Mouse (Mus musculus) stomach, embryonic 16.5 days (tissue): Measurements from ENCODE around the gene Ldah. TPM values are rescaled to one million over a fixed set of nuclear protein-coding genes. Genes with fewer than 3 reads are reported as not detected.

Source experiments
- ATAC-seq: fragments of 200-750 bp; cut with Nextera tagmentation; 2 replicates; pipeline ENCODE4 v1.8.0; 2017; ENCODE audit warnings: moderate number of reproducible peaks, moderate TSS enrichment; ENCODE audit not compliant: insufficient read depth, low FRiP score
- H3K27ac ChIP-seq: fragments of 300-500 bp; sonication (generic); 2 replicates; pipeline ENCODE4 v1.5.1; 2014; ENCODE audit warnings: low read length
- H3K27me3 ChIP-seq: fragments of 300-500 bp; sonication (generic); 2 replicates; pipeline ENCODE4 v1.6.1; 2014; ENCODE audit warnings: low read length, control low read depth, mixed read lengths; ENCODE audit not compliant: control insufficient read depth, insufficient read depth
- H3K36me3 ChIP-seq: fragments of 300-500 bp; sonication (generic); 2 replicates; pipeline ENCODE4 v1.6.1; 2014; ENCODE audit warnings: low read length; ENCODE audit not compliant: control insufficient read depth, insufficient read depth
- H3K4me1 ChIP-seq: fragments of 300-500 bp; sonication (generic); 2 replicates; pipeline ENCODE4 v1.6.1; 2014; ENCODE audit warnings: low read length, control low read depth, mixed read lengths; ENCODE audit not compliant: control insufficient read depth, insufficient read depth
- H3K4me2 ChIP-seq: fragments of 300-500 bp; sonication (generic); 2 replicates; pipeline ENCODE4 v1.6.1; 2014; ENCODE audit warnings: low read depth, low read length, mixed read lengths
- H3K4me3 ChIP-seq: fragments of 300-500 bp; sonication (generic); replicated peaks from 2 replicates; pipeline ENCODE4 v1.5.1; 2014; ENCODE audit warnings: mild to moderate bottlenecking, low read length
- H3K9ac ChIP-seq: fragments of 300-500 bp; sonication (generic); 2 replicates; pipeline ENCODE4 v1.6.1; 2014; ENCODE audit warnings: low read length
- H3K9me3 ChIP-seq: fragments of 300-500 bp; sonication (generic); replicated peaks from 2 replicates; pipeline ENCODE4 v1.6.1; 2016; ENCODE audit warnings: low read length, control low read depth; ENCODE audit not compliant: control insufficient read depth
- WGBS: fragments of 180-500 bp; shearing (Covaris S2); extraction: QIAGEN DNeasy Blood & Tissue Kit; methylation state at CpG from one replicate; pipeline ENCODE4 v1.1.7; 2014; 5-methylcytosine and 5-hydroxymethylcytosine counted together
- polyA plus RNA-seq: library from polyadenylated mRNA; unstranded; fragments of >200 nt; fragmentation: Nextera tagmentation; extraction: Ambion mirVana; gene quantifications from 2 replicates; pipeline ENCODE4 v1.2.1, GENCODE M21; 2015

The Ldah gene
- polyA plus RNA-seq, 1 experiment from 2014 or later, result 56.6 TPM

GRCm38 (mm10) chr12:8331489-8332173 lies 123.7 kb downstream of the Ldah start:
- H3K9me3 ChIP-seq, result no peaks in the 10 kb centered on the region
- peak; percentile 59 for ATAC-seq
- 0 out of 2 replicates have a peak overlapping the region, but pooled peaks have one; percentile 20 for H3K4me2 ChIP-seq
- H3K9ac ChIP-seq, result no peak overlapping the region
- peaks cover 28% of the 10 kb centered on the region for H3K4me1 ChIP-seq
- no peaks in the 10 kb centered on the region for H3K27me3 ChIP-seq
- H3K27ac ChIP-seq, result peak overlapping the region; percentile 58
- no peak overlapping the region for H3K4me3 ChIP-seq
- peaks cover 6% of the 10 kb centered on the region; the same call in 1 of the 2 replicates for H3K36me3 ChIP-seq
- 37% methylated on average over 14 of the region's 14 CpGs for WGBS

GRCm38 (mm10) chr12:8332174-8332542 lies 124.3 kb downstream of the Ldah start:
- WGBS, result 57% methylated on average over 5 of the region's 5 CpGs
- Histone ChIP-seq H3K9me3 (no peaks in the 10 kb centered on the region), H3K27me3 (no peaks in the 10 kb centered on the region), H3K4me3 (no peak overlapping the region), H3K9ac (peak overlapping the region; percentile 32; the same call in 1 of the 2 replicates), H3K27ac (no peak overlapping the region), H3K4me1 (peaks cover 29% of the 10 kb centered on the region), H3K4me2 (no peak overlapping the region), H3K36me3 (peaks cover 8% of the 10 kb centered on the region; the same call in 1 of the 2 replicates)
- ATAC-seq, result no peak

- Histone ChIP-seq H3K27me3 (no peaks in the 10 kb centered on the region), H3K36me3 (peaks cover 9% of the 10 kb centered on the region; the same call in 1 of the 2 replicates)
- WGBS, result 76% methylated on average over 8 of the region's 8 CpGs
These were observed 125.7 kb downstream of the Ldah start for GRCm38 (mm10) chr12:8333617-8334016.

GRCm38 (mm10) chr12:8334261-8334660 lies 126.4 kb downstream of the Ldah start:
- Histone ChIP-seq H3K4me1 (peaks cover 39% of the 10 kb centered on the region), H3K27me3 (no peaks in the 10 kb centered on the region), H3K27ac (no peak overlapping the region), H3K9me3 (no peaks in the 10 kb centered on the region), H3K9ac (no peak overlapping the region), H3K36me3 (peaks cover 7% of the 10 kb centered on the region; the same call in 1 of the 2 replicates), H3K4me2 (no peak overlapping the region), H3K4me3 (no peak overlapping the region)
- no peak for ATAC-seq
- WGBS, result 79% methylated on average over 4 of the region's 4 CpGs

More at GRCm38 (mm10) chr12:8333617-8334016, 125.7 kb downstream of the Ldah start:
- no peak overlapping the region for H3K9ac ChIP-seq
- no peak overlapping the region for H3K27ac ChIP-seq
- no peak overlapping the region for H3K4me3 ChIP-seq
- ATAC-seq, result no peak; the same call in 1 of the 2 replicates
- H3K9me3 ChIP-seq, result no peaks in the 10 kb centered on the region
- peaks cover 34% of the 10 kb centered on the region for H3K4me1 ChIP-seq
- no peak overlapping the region for H3K4me2 ChIP-seq

Other genes with a start within 250 kb of the Ldah start
- 13.5 and 19.0 TPM in 2 replicates for gene Apob, start 230.5 kb upstream of the Ldah start, polyA plus RNA-seq
- gene Gdf7, start 93.8 kb downstream of the Ldah start, polyA plus RNA-seq, result 0.09 TPM in 1 of 2 replicates, not detected in the other
- gene Hs1bp3, start 105.3 kb downstream of the Ldah start, polyA plus RNA-seq, result 15.7 and 16.5 TPM in 2 replicates